Mouse (Mus musculus) CH12.LX (cell line): Measurements from ENCODE around the gene Slc26a3.

Experiments used
- BHLHE40 ChIP-seq: IDR thresholded peaks from 2 replicates; pipeline ENCODE4 v1.6.1; 2011; ENCODE audit warnings: mild to moderate bottlenecking, low read depth, low read length, improper control_type of control experiment
- CTCF ChIP-seq, 2 experiments: IDR thresholded peaks in 1 of 2; conservative IDR thresholded peaks in 1 of 2; 2 replicates each; pipeline ENCODE4 v1.5.1; 2011 to 2012; ENCODE audit warnings: low read depth in 2 of 2, low read length in 2 of 2, improper control_type of control experiment in 1 of 2, inconsistent platforms in 1 of 2, mild to moderate bottlenecking in 1 of 2, moderate library complexity in 1 of 2
- E2F4 ChIP-seq: IDR thresholded peaks from 2 replicates; pipeline ENCODE4 v1.6.1; 2011; ENCODE audit warnings: low read depth, low read length, improper control_type of control experiment; ENCODE audit not compliant: insufficient replicate concordance
- ELF1 ChIP-seq: IDR thresholded peaks from 2 replicates; pipeline ENCODE4 v1.6.1; 2014; ENCODE audit warnings: low read depth, mild to moderate bottlenecking, inconsistent platforms, low read length, improper control_type of control experiment
- KAT2A ChIP-seq: IDR thresholded peaks from 2 replicates; pipeline ENCODE4 v1.6.1; 2012; ENCODE audit warnings: low read length, improper control_type of control experiment, inconsistent platforms; ENCODE audit not compliant: insufficient replicate concordance
- MAX ChIP-seq: IDR thresholded peaks from 2 replicates; pipeline ENCODE4 v1.6.1; 2011; ENCODE audit warnings: low read length, improper control_type of control experiment
- NRF1 ChIP-seq: IDR thresholded peaks from 2 replicates; pipeline ENCODE4 v1.6.1; 2014; ENCODE audit warnings: low read depth, mild to moderate bottlenecking, inconsistent platforms, low read length, improper control_type of control experiment, moderate library complexity
- POLR2A ChIP-seq: IDR thresholded peaks from 2 replicates; pipeline ENCODE4 v1.6.1; 2011; ENCODE audit warnings: low read depth, mild to moderate bottlenecking, improper control_type of control experiment, low read length
- POLR2AphosphoS2 ChIP-seq: IDR thresholded peaks from 2 replicates; pipeline ENCODE4 v1.6.1; 2011; ENCODE audit warnings: low read depth, low read length, improper control_type of control experiment
- SIN3A ChIP-seq: IDR thresholded peaks from 2 replicates; pipeline ENCODE4 v1.6.1; 2012; ENCODE audit warnings: low read length, improper control_type of control experiment, inconsistent platforms
- USF1 ChIP-seq: IDR thresholded peaks from 2 replicates; pipeline ENCODE4 v1.6.1; 2014; ENCODE audit warnings: low read depth, mild to moderate bottlenecking, inconsistent platforms, low read length, improper control_type of control experiment
- USF2 ChIP-seq: conservative IDR thresholded peaks from 2 replicates; pipeline ENCODE4 v1.6.1; 2011; ENCODE audit warnings: low read depth, low read length, improper control_type of control experiment
- ZKSCAN1 ChIP-seq: IDR thresholded peaks from 2 replicates; pipeline ENCODE4 v1.6.1; 2012; ENCODE audit warnings: low read depth, inconsistent platforms, low read length, improper control_type of control experiment, borderline replicate concordance
- ZNF384 ChIP-seq: IDR thresholded peaks from 2 replicates; pipeline ENCODE4 v1.6.1; 2012; ENCODE audit warnings: low read depth, low read length, improper control_type of control experiment, inconsistent platforms

GRCm38 (mm10) chr12:31439612-31440011 is 48.9 kb downstream of the Slc26a3 start:
- TF ChIP-seq POLR2AphosphoS2: no peak
- TF ChIP-seq KAT2A: no peak
- TF ChIP-seq POLR2A: no peak
- no peak for TF ChIP-seq CTCF (conservative IDR thresholded peaks at IDR 0.05 in 1 of 2, IDR thresholded peaks at IDR 0.05 in 1 of 2; ENCODE audit: low read depth in 2 of 2, low read length in 2 of 2)
- no peak for TF ChIP-seq SIN3A
- TF ChIP-seq NRF1: no peak
- TF ChIP-seq ZNF384: no peak
- no peak for TF ChIP-seq E2F4
- TF ChIP-seq ELF1: no peak
- no peak for TF ChIP-seq USF2
- no peak for TF ChIP-seq ZKSCAN1
- no peak for TF ChIP-seq USF1
- no peak for TF ChIP-seq MAX
- no peak for TF ChIP-seq BHLHE40
